Mouse (Mus musculus) ES-E14 (cell line): ENCODE measurements around the gene Tlr6.

ENCODE experiments used
- CHD2 ChIP-seq: IDR thresholded peaks from 2 replicates; pipeline ENCODE4 v1.6.1; 2014; ENCODE audit warnings: mild to moderate bottlenecking, low read depth, low read length, inconsistent platforms
- HCFC1 ChIP-seq: IDR thresholded peaks from 2 replicates; pipeline ENCODE4 v1.6.1; 2012; ENCODE audit warnings: low read length, inconsistent platforms, borderline replicate concordance; ENCODE audit not compliant: insufficient read depth
- MAFK ChIP-seq: IDR thresholded peaks from 2 replicates; pipeline ENCODE4 v1.6.1; 2014; ENCODE audit warnings: mild to moderate bottlenecking, low read depth, low read length, inconsistent platforms; ENCODE audit not compliant: insufficient read depth
- ZC3H11A ChIP-seq: IDR thresholded peaks from 2 replicates; pipeline ENCODE4 v1.6.1; 2012; ENCODE audit warnings: low read depth, mild to moderate bottlenecking, inconsistent platforms, low read length, borderline replicate concordance
- ZNF384 ChIP-seq: IDR thresholded peaks from 2 replicates; pipeline ENCODE4 v1.6.1; 2012; ENCODE audit warnings: low read depth, low read length, inconsistent platforms

- TF ChIP-seq ZC3H11A (0 out of 2 replicates have a peak, but pooled peaks have one; percentile 2), CHD2 (no peak), MAFK (no peak), ZNF384 (no peak), HCFC1 (no peak)
These were observed at the start of gene Tlr6 for GRCm38 (mm10) chr5:64959843-64960230.
